Mouse (Mus musculus): ENCODE measurements around the gene Rbfox1. TPM values are rescaled to one million over a fixed set of nuclear protein-coding genes. Genes with fewer than 3 reads are reported as not detected.

Rbfox1 gene
- total RNA-seq, 2 experiments from 2014 or later = not detected

DNA sequence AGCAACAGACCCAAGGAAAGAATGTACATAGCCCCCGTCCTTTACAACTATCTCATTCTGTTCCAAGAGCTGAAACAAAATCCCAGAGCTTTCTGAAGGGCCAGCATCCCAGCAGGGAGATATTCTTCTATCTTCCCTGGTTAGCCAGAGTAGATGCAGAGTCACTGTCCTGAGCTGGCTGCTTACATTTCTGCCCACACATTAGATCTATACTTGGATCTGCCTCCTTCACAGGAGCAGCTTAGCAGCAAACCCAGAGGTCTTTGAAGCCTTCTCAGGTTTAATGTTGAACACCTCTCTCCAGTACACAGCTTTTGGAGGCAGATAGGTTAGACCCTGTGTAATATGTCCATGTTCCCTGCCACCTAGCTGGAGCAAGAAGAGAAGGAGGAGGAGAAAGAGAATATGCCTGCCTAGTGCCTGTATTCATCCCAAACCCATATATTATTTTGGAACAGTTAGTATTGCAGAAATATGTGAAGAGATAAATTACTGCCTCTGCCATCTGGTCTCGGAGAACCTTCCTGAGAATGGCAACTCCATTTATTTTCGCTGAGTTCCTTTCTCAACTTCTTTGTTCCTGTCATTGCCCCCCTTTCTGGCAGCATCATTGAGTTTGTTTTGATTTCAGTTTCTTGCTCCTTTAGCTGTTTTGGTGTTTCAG is 640.5 kb downstream of the Rbfox1 start:
- no peak for ATAC-seq (replicated peaks; ENCODE audit: low FRiP score, low TSS enrichment, poor library complexity, severe bottlenecking)

GRCm38 (mm10) chr16:6531459-6531858 is 646.3 kb downstream of the Rbfox1 start:
- no peak for ATAC-seq (replicated peaks; ENCODE audit: low FRiP score, low TSS enrichment, poor library complexity, severe bottlenecking)

DNA sequence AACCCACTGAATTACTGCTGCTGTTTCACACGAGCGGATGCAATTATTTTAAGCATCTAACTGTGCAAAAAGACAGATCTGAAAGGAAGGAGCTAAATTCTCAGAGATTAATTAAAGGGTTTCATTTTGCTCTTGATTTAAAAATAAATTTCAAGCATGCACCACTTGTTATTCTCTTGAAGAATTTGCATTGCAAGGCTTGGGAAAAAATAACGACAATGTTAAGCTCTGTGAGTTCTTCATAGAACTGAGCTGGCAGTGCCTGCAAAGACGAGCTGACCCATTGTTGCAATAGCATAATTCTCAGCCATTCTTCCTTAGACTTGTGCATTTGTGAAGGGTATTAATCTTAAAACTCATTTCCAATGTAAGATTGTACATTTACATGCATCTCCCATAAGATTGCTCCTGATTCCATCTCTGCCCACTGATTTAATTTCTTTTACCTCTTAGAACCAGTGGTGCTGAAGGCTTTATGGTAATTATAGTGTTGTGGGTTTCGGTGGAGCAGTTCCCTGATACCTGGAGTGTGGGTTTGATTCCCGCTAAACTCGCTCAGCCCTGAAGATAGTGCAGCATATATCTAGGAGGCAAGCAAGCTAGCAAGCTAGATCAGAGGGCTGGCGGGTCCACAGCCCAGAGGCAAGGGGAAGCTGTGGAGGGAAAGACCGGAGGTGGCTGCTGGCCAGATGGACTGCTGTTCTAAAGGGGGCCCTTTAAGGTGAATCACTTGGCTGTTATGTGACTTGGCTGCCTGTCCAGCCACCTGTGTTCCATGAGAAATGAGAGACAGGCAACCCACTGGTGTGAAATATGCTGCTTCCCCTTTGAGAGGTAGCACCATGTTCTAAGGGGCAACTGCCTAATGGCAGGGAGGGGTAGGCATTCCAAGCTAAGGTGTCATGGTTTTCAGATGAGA is 647.2 kb downstream of the Rbfox1 start:
- no peak for ATAC-seq (replicated peaks; ENCODE audit: low FRiP score, low TSS enrichment, poor library complexity, severe bottlenecking)

- ATAC-seq (replicated peaks; ENCODE audit: low FRiP score, low TSS enrichment, poor library complexity, severe bottlenecking) = no peak
Measured at GRCm38 (mm10) chr16:6555776-6556175, 670.6 kb downstream of the Rbfox1 start.

DNA sequence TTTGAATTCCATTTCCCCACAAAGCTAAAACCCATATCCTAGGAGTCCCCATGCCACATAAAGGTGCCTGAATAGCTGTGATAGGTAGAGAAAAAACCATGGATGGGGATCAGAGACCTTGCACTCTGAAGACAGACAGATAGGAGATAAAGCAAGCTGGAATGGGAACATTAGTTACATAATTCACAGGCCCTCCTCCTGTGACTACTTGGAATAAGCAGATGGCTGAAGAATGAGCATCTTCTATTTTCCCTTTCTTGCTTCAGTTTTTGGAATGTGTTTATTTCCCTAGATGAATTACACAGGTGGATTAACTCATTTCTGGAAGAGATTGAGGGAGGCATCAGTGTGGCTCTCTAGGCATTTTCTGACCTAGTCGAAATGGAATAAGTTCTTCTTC is 672.6 kb downstream of the Rbfox1 start:
- no peak for ATAC-seq (replicated peaks; ENCODE audit: low FRiP score, low TSS enrichment, poor library complexity, severe bottlenecking)

DNA sequence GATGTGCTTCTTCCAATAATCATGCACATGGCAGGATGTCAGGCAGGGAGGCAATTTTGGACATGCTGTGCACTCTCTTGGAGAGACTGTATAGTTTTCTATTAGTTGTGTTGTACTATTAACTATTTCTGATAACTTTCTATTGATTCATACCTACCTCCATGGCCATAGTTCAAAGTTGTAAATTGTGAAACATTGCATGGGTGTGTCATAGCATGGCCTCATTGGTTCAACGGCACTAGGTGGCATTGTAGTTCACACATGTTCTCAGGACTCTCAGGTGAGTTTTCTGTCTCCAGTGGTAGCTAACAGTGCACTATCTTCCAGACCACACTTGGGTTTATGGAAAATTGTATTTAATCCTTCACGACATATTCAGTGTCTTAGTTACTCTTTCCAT is 699.5 kb downstream of the Rbfox1 start:
- no peak for ATAC-seq (replicated peaks; ENCODE audit: low FRiP score, low TSS enrichment, poor library complexity, severe bottlenecking)

GRCm38 (mm10) chr16:6585204-6585603 is 700.0 kb downstream of the Rbfox1 start:
- ATAC-seq (replicated peaks; ENCODE audit: low FRiP score, low TSS enrichment, poor library complexity, severe bottlenecking) = no peak

GRCm38 (mm10) chr16:6616526-6616925 is 731.4 kb downstream of the Rbfox1 start:
- no peak for ATAC-seq (replicated peaks; ENCODE audit: low FRiP score, low TSS enrichment, poor library complexity, severe bottlenecking)

GRCm38 (mm10) chr16:6640330-6640729 is 755.2 kb downstream of the Rbfox1 start:
- ATAC-seq (replicated peaks; ENCODE audit: low FRiP score, low TSS enrichment, poor library complexity, severe bottlenecking) = no peak

- no peak for ATAC-seq (replicated peaks; ENCODE audit: low FRiP score, low TSS enrichment, poor library complexity, severe bottlenecking)
Measured at GRCm38 (mm10) chr16:6646941-6647340, 761.8 kb downstream of the Rbfox1 start.

DNA sequence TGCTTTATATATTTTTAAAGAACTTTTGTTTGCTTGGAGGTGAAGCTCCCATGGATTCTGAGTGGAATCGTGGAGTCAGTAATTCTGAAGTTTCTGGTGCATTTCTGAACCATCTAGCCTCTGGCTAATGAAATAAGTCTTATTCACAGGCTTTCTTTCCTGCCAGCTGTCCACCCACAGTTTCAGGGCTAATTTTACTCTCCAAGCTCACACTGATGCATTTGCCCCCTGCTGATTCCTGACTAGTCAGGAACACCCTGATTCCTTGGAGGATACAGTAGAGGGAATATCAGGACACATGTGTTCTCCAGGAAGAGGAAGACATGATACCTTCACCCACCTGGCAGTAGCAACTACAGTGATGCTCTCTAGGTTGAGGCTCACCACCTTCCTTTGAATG is 763.6 kb downstream of the Rbfox1 start:
- ATAC-seq (replicated peaks; ENCODE audit: low FRiP score, low TSS enrichment, poor library complexity, severe bottlenecking) = no peak

DNA sequence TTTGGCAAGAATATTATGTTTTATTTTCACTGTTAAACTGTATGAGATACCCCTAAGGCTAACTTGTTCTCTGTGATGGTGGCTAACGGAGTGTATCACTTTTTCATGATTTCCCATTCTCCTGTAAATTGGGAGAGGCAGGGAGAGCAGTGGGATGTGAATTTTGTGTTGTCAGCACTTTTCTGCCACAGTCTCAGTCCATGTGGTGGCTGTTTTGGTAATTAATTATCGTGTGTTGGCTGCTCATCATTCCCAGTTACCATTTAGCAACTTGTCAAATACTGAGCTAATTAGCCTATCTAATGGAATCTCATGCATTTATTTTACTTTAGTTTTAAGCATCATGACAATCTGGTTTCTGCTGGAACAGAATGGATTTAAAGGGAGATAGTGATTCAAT is 773.4 kb downstream of the Rbfox1 start:
- ATAC-seq (replicated peaks; ENCODE audit: low FRiP score, low TSS enrichment, poor library complexity, severe bottlenecking) = no peak

GRCm38 (mm10) chr16:6686076-6686757 is 801.1 kb downstream of the Rbfox1 start:
- ATAC-seq (replicated peaks; ENCODE audit: low FRiP score, low TSS enrichment, poor library complexity, severe bottlenecking) = no peak

GRCm38 (mm10) chr16:6704847-6705246 is 819.7 kb downstream of the Rbfox1 start:
- no peak for ATAC-seq (replicated peaks; ENCODE audit: low FRiP score, low TSS enrichment, poor library complexity, severe bottlenecking)

GRCm38 (mm10) chr16:6712341-6712740 is 827.2 kb downstream of the Rbfox1 start:
- no peak for ATAC-seq (replicated peaks; ENCODE audit: low FRiP score, low TSS enrichment, poor library complexity, severe bottlenecking)

DNA sequence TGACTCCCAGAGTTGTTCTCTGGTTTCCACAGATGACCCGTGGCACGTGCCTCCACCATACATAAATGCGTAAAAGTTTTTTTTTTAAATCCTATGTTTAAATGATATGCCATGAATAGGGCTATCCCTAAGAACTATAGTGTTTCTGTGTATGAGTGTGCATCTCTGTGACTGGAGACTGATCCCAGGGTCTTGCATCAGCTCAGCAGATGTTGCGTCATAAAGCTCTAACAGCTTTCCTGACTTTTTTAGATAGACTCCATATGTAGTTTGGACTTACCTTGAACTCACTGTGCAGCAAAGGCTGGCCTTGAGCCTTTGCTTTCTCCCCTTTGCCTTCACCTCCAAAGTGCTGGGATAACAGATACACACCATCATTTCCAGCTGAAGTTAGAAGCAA is 830.1 kb downstream of the Rbfox1 start:
- ATAC-seq (replicated peaks; ENCODE audit: low FRiP score, low TSS enrichment, poor library complexity, severe bottlenecking) = no peak

DNA sequence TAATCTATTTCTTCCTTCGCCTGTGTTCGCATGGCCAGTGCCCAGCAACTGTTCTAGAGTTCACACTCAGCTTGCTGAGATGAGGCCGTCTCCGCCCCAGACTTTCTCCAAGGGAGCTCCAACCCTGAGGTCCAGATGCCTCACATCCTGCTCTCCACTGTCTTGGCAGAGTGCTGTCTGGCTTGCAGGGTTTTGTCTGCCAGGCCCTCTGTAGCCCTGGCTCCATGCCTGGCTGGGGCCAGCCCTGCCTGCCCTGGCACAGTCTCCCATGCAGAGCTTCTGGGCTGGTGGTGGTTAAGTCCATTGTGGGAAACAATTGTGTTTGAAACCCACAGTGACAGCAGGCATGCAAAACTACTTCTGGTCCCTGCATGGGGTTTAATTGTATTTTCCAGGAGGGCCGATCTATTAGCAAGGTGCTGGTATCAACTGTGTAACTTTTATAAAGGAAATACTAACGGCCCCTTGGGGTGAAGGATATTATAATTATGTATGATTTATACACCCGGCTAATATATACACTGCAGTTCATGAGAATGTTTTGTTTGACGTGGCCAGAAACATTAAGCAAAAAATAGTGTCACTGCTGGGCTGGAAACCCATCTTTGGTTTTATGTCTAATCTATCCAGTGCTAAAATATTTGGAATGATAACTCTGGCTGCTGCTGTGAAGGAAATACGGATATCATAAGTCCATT is 831.2 kb downstream of the Rbfox1 start:
- ATAC-seq (replicated peaks; ENCODE audit: low FRiP score, low TSS enrichment, poor library complexity, severe bottlenecking) = no peak

GRCm38 (mm10) chr16:6719027-6719426 is 833.9 kb downstream of the Rbfox1 start:
- no peak for ATAC-seq (replicated peaks; ENCODE audit: low FRiP score, low TSS enrichment, poor library complexity, severe bottlenecking)

GRCm38 (mm10) chr16:6732646-6733045 is 847.5 kb downstream of the Rbfox1 start:
- no peak for ATAC-seq (replicated peaks; ENCODE audit: low FRiP score, low TSS enrichment, poor library complexity, severe bottlenecking)

GRCm38 (mm10) chr16:6733427-6733826 is 848.3 kb downstream of the Rbfox1 start:
- ATAC-seq (replicated peaks; ENCODE audit: low FRiP score, low TSS enrichment, poor library complexity, severe bottlenecking) = no peak
